Mouse (Mus musculus) CH12.LX (cell line): ENCODE data around the gene Tmx4. TPM values are rescaled to one million over a fixed set of nuclear protein-coding genes. Genes with fewer than 3 reads are reported as not detected.

Experiments
- DNase-seq: peaks from one replicate; pipeline ENCODE4 v3.0.0-alpha.2; 2013; ENCODE audit errors: extremely low read depth
- H3K27ac ChIP-seq: 2 replicates; pipeline ENCODE4 v1.5.1; 2012; ENCODE audit warnings: low read depth, mild to moderate bottlenecking, control low read depth, moderate library complexity; ENCODE audit not compliant: insufficient read depth
- H3K27me3 ChIP-seq: replicated peaks from 2 replicates; pipeline ENCODE3; 2012; ENCODE audit warnings: inconsistent platforms
- H3K36me3 ChIP-seq, 2 experiments: replicated peaks in 1 of 2; 2 replicates each; pipeline versions ENCODE3 to v1.6.1; 2012; ENCODE audit warnings: inconsistent platforms in 1 of 2, low read length in 1 of 2, mild to moderate bottlenecking in 1 of 2, mixed read lengths in 1 of 2, moderate library complexity in 1 of 2; ENCODE audit not compliant: control insufficient read depth in 1 of 2, insufficient read depth in 1 of 2
- H3K4me1 ChIP-seq, 2 experiments: 2 replicates each; pipeline ENCODE4 v1.6.1; 2012; ENCODE audit warnings: inconsistent platforms in 1 of 2, moderate library complexity in 1 of 2; ENCODE audit not compliant: insufficient read depth in 2 of 2, control insufficient read depth in 1 of 2
- H3K4me2 ChIP-seq: 2 replicates; pipeline ENCODE4 v1.6.1; 2012; ENCODE audit warnings: low read depth, mild to moderate bottlenecking, control low read depth; ENCODE audit not compliant: poor library complexity, insufficient read depth, severe bottlenecking
- H3K4me3 ChIP-seq, 3 experiments: fragments of 150-350 bp in 1 of 3; sonication (generic) in 1 of 3; replicated peaks in 1 of 3; 2 replicates each; pipeline versions ENCODE3 to v1.5.1; 2011 to 2012; ENCODE audit warnings: low read depth in 2 of 3, low read length in 2 of 3, mild to moderate bottlenecking in 2 of 3, moderate library complexity in 2 of 3, control low read depth in 1 of 3, improper control_type of control experiment in 1 of 3, inconsistent platforms in 1 of 3, mixed read lengths in 1 of 3; ENCODE audit not compliant: poor library complexity in 1 of 3
- H3K79me2 ChIP-seq: replicated peaks from 2 replicates; pipeline ENCODE4 v1.6.1; 2012; ENCODE audit warnings: mild to moderate bottlenecking, moderate library complexity; ENCODE audit not compliant: control insufficient read depth, poor library complexity, insufficient read depth, severe bottlenecking; ENCODE audit errors: extremely low read depth
- H3K9ac ChIP-seq: 2 replicates; pipeline ENCODE4 v1.6.1; 2012; ENCODE audit warnings: low read depth, mild to moderate bottlenecking, control low read depth, moderate library complexity; ENCODE audit not compliant: insufficient read depth
- H3K9me3 ChIP-seq: replicated peaks from 2 replicates; pipeline ENCODE3; 2012; ENCODE audit warnings: low read length, inconsistent platforms, mixed read lengths
- BHLHE40 ChIP-seq: IDR thresholded peaks from 2 replicates; pipeline ENCODE4 v1.6.1; 2011; ENCODE audit warnings: mild to moderate bottlenecking, low read depth, low read length, improper control_type of control experiment
- CHD1 ChIP-seq: IDR thresholded peaks from 2 replicates; pipeline ENCODE4 v1.6.1; 2012; ENCODE audit warnings: low read depth, low read length, improper control_type of control experiment, inconsistent platforms
- E2F4 ChIP-seq: IDR thresholded peaks from 2 replicates; pipeline ENCODE4 v1.6.1; 2011; ENCODE audit warnings: low read depth, low read length, improper control_type of control experiment; ENCODE audit not compliant: insufficient replicate concordance
- ELF1 ChIP-seq: IDR thresholded peaks from 2 replicates; pipeline ENCODE4 v1.6.1; 2014; ENCODE audit warnings: low read depth, mild to moderate bottlenecking, inconsistent platforms, low read length, improper control_type of control experiment
- EP300 ChIP-seq: IDR thresholded peaks from 2 replicates; pipeline ENCODE4 v1.6.1; 2011; ENCODE audit warnings: low read length, improper control_type of control experiment
- GABPA ChIP-seq: IDR thresholded peaks from 2 replicates; pipeline ENCODE4 v1.6.1; 2012; ENCODE audit warnings: low read depth, low read length, improper control_type of control experiment, inconsistent platforms; ENCODE audit not compliant: insufficient replicate concordance
- HCFC1 ChIP-seq: IDR thresholded peaks from 2 replicates; pipeline ENCODE4 v1.6.1; 2012; ENCODE audit warnings: low read depth, mild to moderate bottlenecking, inconsistent platforms, low read length, improper control_type of control experiment
- JUND ChIP-seq: conservative IDR thresholded peaks from 2 replicates; pipeline ENCODE4 v1.6.1; 2011; ENCODE audit warnings: low read depth, low read length, improper control_type of control experiment
- KAT2A ChIP-seq: IDR thresholded peaks from 2 replicates; pipeline ENCODE4 v1.6.1; 2012; ENCODE audit warnings: low read length, improper control_type of control experiment, inconsistent platforms; ENCODE audit not compliant: insufficient replicate concordance
- MAFK ChIP-seq: IDR thresholded peaks from 2 replicates; pipeline ENCODE4 v1.6.1; 2011; ENCODE audit warnings: low read length, improper control_type of control experiment; ENCODE audit not compliant: insufficient replicate concordance
- MEF2A ChIP-seq: IDR thresholded peaks from 2 replicates; pipeline ENCODE4 v1.6.1; 2014; ENCODE audit warnings: low read depth, mild to moderate bottlenecking, inconsistent platforms, low read length, improper control_type of control experiment, borderline replicate concordance
- MXI1 ChIP-seq: IDR thresholded peaks from 2 replicates; pipeline ENCODE4 v1.6.1; 2011; ENCODE audit warnings: mild to moderate bottlenecking, low read depth, low read length, improper control_type of control experiment
- MYC ChIP-seq: IDR thresholded peaks from 2 replicates; pipeline ENCODE4 v1.6.1; 2011; ENCODE audit warnings: low read depth, mild to moderate bottlenecking, improper control_type of control experiment, low read length
- NELFE ChIP-seq: IDR thresholded peaks from 2 replicates; pipeline ENCODE4 v1.6.1; 2011; ENCODE audit warnings: low read depth, low read length, improper control_type of control experiment
- NRF1 ChIP-seq: IDR thresholded peaks from 2 replicates; pipeline ENCODE4 v1.6.1; 2014; ENCODE audit warnings: low read depth, mild to moderate bottlenecking, inconsistent platforms, low read length, improper control_type of control experiment, moderate library complexity
- POLR2A ChIP-seq: IDR thresholded peaks from 2 replicates; pipeline ENCODE4 v1.6.1; 2011; ENCODE audit warnings: low read depth, mild to moderate bottlenecking, improper control_type of control experiment, low read length
- SIN3A ChIP-seq: IDR thresholded peaks from 2 replicates; pipeline ENCODE4 v1.6.1; 2012; ENCODE audit warnings: low read length, improper control_type of control experiment, inconsistent platforms
- SMC3 ChIP-seq: IDR thresholded peaks from 2 replicates; pipeline ENCODE4 v1.6.1; 2011; ENCODE audit warnings: low read depth, low read length, improper control_type of control experiment
- TCF12 ChIP-seq: IDR thresholded peaks from 2 replicates; pipeline ENCODE4 v1.6.1; 2014; ENCODE audit warnings: low read depth, mild to moderate bottlenecking, inconsistent platforms, low read length, improper control_type of control experiment
- USF2 ChIP-seq: conservative IDR thresholded peaks from 2 replicates; pipeline ENCODE4 v1.6.1; 2011; ENCODE audit warnings: low read depth, low read length, improper control_type of control experiment
- ZNF384 ChIP-seq: IDR thresholded peaks from 2 replicates; pipeline ENCODE4 v1.6.1; 2012; ENCODE audit warnings: low read depth, low read length, improper control_type of control experiment, inconsistent platforms
- dilution Hi-C: fragments of 300-500 bp; cut with MboI; formaldehyde crosslinking; loops from 2 replicates; pipeline ENCODE4 v1.14.3; 2020; ENCODE audit warnings: low sequenced_read_pairs; ENCODE audit not compliant: extremely low pct_unique_long_range_greater_than_20kb, extremely low pct_ligation_motif_present
- in situ Hi-C: fragments of 300-500 bp; cut with MboI; formaldehyde crosslinking; loops from 3 replicates; pipeline ENCODE4 v1.14.3; 2019; ENCODE audit warnings: low sequenced_read_pairs, low pct_ligation_motif_present, low pct_unique_long_range_greater_than_20kb, mixed read lengths
- polyA plus RNA-seq: library from polyadenylated mRNA; unstranded; fragments of >175 nt; gene quantifications from 2 replicates; pipeline ENCODE4 v1.2.1, GENCODE M21; 2012; ENCODE audit warnings: low read depth; ENCODE audit not compliant: insufficient read length
- total RNA-seq, 2 experiments: library from RNA; depleted of rRNA; stranded (reverse); fragments of 300-350 nt in 1 of 2; fragments of >200 nt in 1 of 2; gene quantifications; 2 replicates each; pipeline ENCODE4 v1.2.3; 2012 to 2014

Gene Tmx4
- total and polyA plus RNA-seq, 3 experiments = 5.8 to 10.4 (median 9.7) TPM

DNA sequence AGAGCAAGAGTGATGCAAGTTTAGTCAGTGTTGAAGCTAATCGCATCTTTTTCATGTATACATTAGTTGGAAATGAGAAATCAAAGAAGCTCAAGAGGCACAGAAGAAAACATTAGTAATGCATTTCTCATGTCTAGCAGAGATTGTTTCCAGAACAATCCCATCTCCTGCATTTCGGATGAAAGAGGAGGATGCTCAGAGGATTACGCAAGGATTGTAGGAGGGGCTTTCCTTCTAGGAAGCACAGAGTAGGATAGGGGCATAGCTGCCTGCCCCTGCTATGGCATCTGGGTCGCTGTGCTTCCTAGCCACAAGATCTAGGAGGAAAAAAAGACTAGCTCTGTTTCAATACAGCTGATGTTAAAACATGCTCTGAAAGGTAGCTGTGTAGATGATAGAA is 1.2 kb upstream of the Tmx4 start:
- H3K36me3 ChIP-seq = peaks cover 0 to 2% of the 10 kb centered on the region in 2 experiments
- in situ Hi-C loops (no loop called here), dilution Hi-C loops (no loop called here)
- H3K4me2 ChIP-seq = no peak overlapping the region
- no peak overlapping the region for H3K9ac ChIP-seq
- TF ChIP-seq CHD1 (no peak), MEF2A (no peak), USF2 (no peak), KAT2A (no peak), ELF1 (no peak), MXI1 (no peak), ZNF384 (no peak), TCF12 (no peak), GABPA (no peak), SIN3A (no peak), EP300 (no peak), MAFK (no peak), SMC3 (no peak), NRF1 (no peak), E2F4 (no peak), POLR2A (no peak), BHLHE40 (no peak), HCFC1 (no peak), JUND (no peak), NELFE (no peak)
- no peak overlapping the region for H3K27ac ChIP-seq
- peaks cover 3% of the 10 kb centered on the region; the same call in 1 of the 2 replicates for H3K79me2 ChIP-seq
- DNase-seq = no peak
- H3K4me3 ChIP-seq = no peak overlapping the region
- H3K27me3 ChIP-seq = no peaks in the 10 kb centered on the region
- peaks cover 2% of the 10 kb centered on the region for H3K9me3 ChIP-seq
- H3K4me1 ChIP-seq = peaks cover 2 to 24% of the 10 kb centered on the region in 2 experiments

DNA sequence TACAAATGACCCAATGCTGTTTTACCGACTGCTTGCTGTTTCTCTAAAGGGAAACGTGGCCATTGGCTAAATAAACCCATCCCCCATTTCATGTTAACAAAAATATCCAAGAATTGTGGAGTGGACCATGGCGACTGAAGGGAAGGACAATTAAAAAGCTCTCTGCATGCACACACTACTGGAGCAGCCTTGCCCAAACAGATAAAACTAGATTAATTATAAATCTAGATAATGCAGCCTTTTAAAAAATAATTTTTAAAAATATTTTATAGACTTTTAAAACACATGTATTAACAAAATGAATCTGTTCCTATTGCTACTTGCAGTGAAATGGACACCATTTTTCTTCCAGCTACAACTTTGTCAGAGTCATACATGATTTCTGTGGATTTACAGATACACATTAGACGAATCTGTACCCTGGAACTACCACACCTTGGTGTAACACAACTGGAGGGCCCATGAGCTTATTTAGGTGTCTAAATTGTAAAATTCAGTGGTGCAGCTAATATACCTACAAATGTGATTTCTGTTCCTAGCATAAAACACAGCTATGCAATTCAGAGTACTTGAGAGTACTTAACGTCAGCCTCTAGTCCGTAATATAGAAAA is 462 bp upstream of the Tmx4 start:
- dilution Hi-C loops (no loop called here), in situ Hi-C loops (no loop called here)
- no peak overlapping the region for H3K4me2 ChIP-seq
- H3K9ac ChIP-seq = no peak overlapping the region
- peak; percentile 84 for TF ChIP-seq MEF2A
- TF ChIP-seq MXI1 = no peak
- TF ChIP-seq MYC = 0 out of 2 replicates have a peak, but pooled peaks have one; percentile 17
- no peaks in the 10 kb centered on the region for H3K9me3 ChIP-seq
- DNase-seq = no peak
- peaks cover 3% of the 10 kb centered on the region for H3K79me2 ChIP-seq
- no peak overlapping the region for H3K27ac ChIP-seq
- H3K36me3 ChIP-seq = peaks cover 2 to 4% of the 10 kb centered on the region in 2 experiments
- no peaks in the 10 kb centered on the region for H3K27me3 ChIP-seq
- peaks cover 2 to 24% of the 10 kb centered on the region in 2 experiments for H3K4me1 ChIP-seq
- H3K4me3 ChIP-seq = no peak overlapping the region
